Mouse (Mus musculus) forebrain, postnatal 0 days (tissue): ENCODE data around the gene Ebf1. TPM values are rescaled to one million over a fixed set of nuclear protein-coding genes. Genes with fewer than 3 reads are reported as not detected.

Experiments used
- ATAC-seq: fragments of 200-750 bp; cut with Nextera tagmentation; 2 replicates; pipeline ENCODE4 v1.8.0; 2017; ENCODE audit warnings: mild to moderate bottlenecking, moderate library complexity
- DNase-seq: peaks from one replicate; pipeline ENCODE4 v3.0.0-alpha.2; 2015
- H3K27ac ChIP-seq: fragments of 300-500 bp; sonication (generic); 2 replicates; pipeline ENCODE4 v1.5.1; 2014; ENCODE audit warnings: low read depth, mild to moderate bottlenecking, antibody characterized with exemption, low read length, moderate library complexity, mixed read lengths
- H3K27me3 ChIP-seq: fragments of 300-500 bp; sonication (generic); 2 replicates; pipeline ENCODE4 v1.6.1; 2014; ENCODE audit warnings: mild to moderate bottlenecking, low read length, mixed read lengths; ENCODE audit not compliant: insufficient read depth
- H3K36me3 ChIP-seq: fragments of 300-500 bp; sonication (generic); 2 replicates; pipeline ENCODE4 v1.6.1; 2014; ENCODE audit warnings: mild to moderate bottlenecking, moderate library complexity; ENCODE audit not compliant: insufficient read depth
- H3K4me1 ChIP-seq: fragments of 300-500 bp; sonication (generic); 2 replicates; pipeline ENCODE4 v1.6.1; 2014; ENCODE audit warnings: antibody characterized with exemption; ENCODE audit not compliant: insufficient read depth
- H3K4me2 ChIP-seq: fragments of 300-500 bp; sonication (generic); 2 replicates; pipeline ENCODE4 v1.6.1; 2014; ENCODE audit warnings: low read depth, mild to moderate bottlenecking, moderate library complexity
- H3K4me3 ChIP-seq: fragments of 300-500 bp; sonication (generic); 2 replicates; pipeline ENCODE4 v1.5.1; 2014; ENCODE audit warnings: low read depth, low read length, mixed read lengths
- H3K9ac ChIP-seq: fragments of 300-500 bp; sonication (generic); 2 replicates; pipeline ENCODE4 v1.6.1; 2014; ENCODE audit warnings: mild to moderate bottlenecking
- H3K9me3 ChIP-seq: fragments of 300-500 bp; sonication (generic); 2 replicates; pipeline ENCODE4 v1.6.1; 2016; ENCODE audit warnings: low read length
- CTCF ChIP-seq: sonication (generic); IDR thresholded peaks from 2 replicates; pipeline ENCODE4 v1.5.1; 2016; ENCODE audit warnings: antibody characterized with exemption, control low read depth, low read depth
- WGBS: fragments of 180-500 bp; shearing (Covaris S2); extraction: QIAGEN DNeasy Blood & Tissue Kit; methylation state at CpG from one replicate; pipeline ENCODE4 v1.1.7; 2014; 5-methylcytosine and 5-hydroxymethylcytosine counted together
- polyA plus RNA-seq: library from polyadenylated mRNA; unstranded; fragments of >200 nt; fragmentation: Nextera tagmentation; extraction: Ambion mirVana; gene quantifications from 2 replicates; pipeline ENCODE4 v1.2.1, GENCODE M21; 2015
- total RNA-seq: library from RNA; depleted of rRNA; stranded (reverse); fragments of >200 nt; gene quantifications from 2 replicates; pipeline ENCODE4 v1.2.3, GENCODE M21; 2014

The Ebf1 gene
- total and polyA plus RNA-seq, 2 experiments from 2014 or later = 12.9 to 20.6 TPM

GRCm38 (mm10) chr11:44923868-44924508, 306.9 kb downstream of the Ebf1 start:
- no peaks in the 10 kb centered on the region for H3K4me1 ChIP-seq
- no peak overlapping the region for H3K27ac ChIP-seq
- no peak for TF ChIP-seq CTCF
- H3K9me3 ChIP-seq = no peaks in the 10 kb centered on the region
- 82% methylated on average over 10 of the region's 10 CpGs for WGBS
- H3K9ac ChIP-seq = no peak overlapping the region
- H3K27me3 ChIP-seq = 0 out of 2 replicates have a peak, but pooled peaks cover 4% of the 10 kb centered on the region
- no peaks in the 10 kb centered on the region for H3K36me3 ChIP-seq
- no peak overlapping the region for H3K4me2 ChIP-seq
- DNase-seq (no peak), ATAC-seq (no peak)
- no peak overlapping the region for H3K4me3 ChIP-seq

GRCm38 (mm10) chr11:44924896-44925295, 307.8 kb downstream of the Ebf1 start:
- TF ChIP-seq CTCF = no peak
- DNase-seq = no peak
- ATAC-seq = no peak
- H3K36me3 ChIP-seq = no peaks in the 10 kb centered on the region
- no peak overlapping the region for H3K27ac ChIP-seq
- 48% methylated on average over 8 of the region's 8 CpGs for WGBS
- H3K4me2 ChIP-seq = no peak overlapping the region
- no peaks in the 10 kb centered on the region for H3K9me3 ChIP-seq
- H3K4me1 ChIP-seq = no peaks in the 10 kb centered on the region
- no peak overlapping the region for H3K9ac ChIP-seq
- no peak overlapping the region for H3K4me3 ChIP-seq
- H3K27me3 ChIP-seq = 0 out of 2 replicates have a peak, but pooled peaks cover 4% of the 10 kb centered on the region

GRCm38 (mm10) chr11:44925806-44926525, 308.8 kb downstream of the Ebf1 start:
- TF ChIP-seq CTCF = no peak
- Histone ChIP-seq H3K27me3 (0 out of 2 replicates have a peak, but pooled peaks cover 4% of the 10 kb centered on the region), H3K4me3 (no peak overlapping the region), H3K4me2 (no peak overlapping the region), H3K9ac (no peak overlapping the region), H3K9me3 (no peaks in the 10 kb centered on the region), H3K4me1 (no peaks in the 10 kb centered on the region), H3K27ac (no peak overlapping the region), H3K36me3 (no peaks in the 10 kb centered on the region)
- 41% methylated on average over 12 of the region's 12 CpGs for WGBS
- ATAC-seq (no peak), DNase-seq (no peak)

- no peaks in the 10 kb centered on the region for H3K9me3 ChIP-seq
- no peaks in the 10 kb centered on the region for H3K4me1 ChIP-seq
- no peak overlapping the region for H3K9ac ChIP-seq
- H3K27me3 ChIP-seq = 0 out of 2 replicates have a peak, but pooled peaks cover 4% of the 10 kb centered on the region
- 90% methylated on average over 6 of the region's 6 CpGs for WGBS
- DNase-seq (no peak), ATAC-seq (no peak)
- TF ChIP-seq CTCF = no peak
- no peak overlapping the region for H3K4me2 ChIP-seq
- H3K36me3 ChIP-seq = no peaks in the 10 kb centered on the region
- no peak overlapping the region for H3K27ac ChIP-seq
- no peak overlapping the region for H3K4me3 ChIP-seq
Observed at GRCm38 (mm10) chr11:44928403-44928802, 311.3 kb downstream of the Ebf1 start.

GRCm38 (mm10) chr11:44932942-44933483, 315.9 kb downstream of the Ebf1 start:
- Histone ChIP-seq H3K27ac (no peak overlapping the region), H3K9me3 (no peaks in the 10 kb centered on the region), H3K4me1 (no peaks in the 10 kb centered on the region), H3K36me3 (no peaks in the 10 kb centered on the region), H3K9ac (no peak overlapping the region), H3K4me3 (no peak overlapping the region), H3K27me3 (no peaks in the 10 kb centered on the region), H3K4me2 (no peak overlapping the region)
- DNase-seq (no peak), ATAC-seq (no peak)
- TF ChIP-seq CTCF = no peak
- WGBS = 78% methylated on average over 6 of the region's 6 CpGs

GRCm38 (mm10) chr11:44943781-44944180, 326.7 kb downstream of the Ebf1 start:
- Histone ChIP-seq H3K27me3 (no peaks in the 10 kb centered on the region), H3K4me3 (no peak overlapping the region), H3K27ac (no peak overlapping the region), H3K4me2 (no peak overlapping the region), H3K9ac (no peak overlapping the region), H3K4me1 (no peaks in the 10 kb centered on the region), H3K9me3 (no peaks in the 10 kb centered on the region), H3K36me3 (no peaks in the 10 kb centered on the region)
- DNase-seq (no peak), ATAC-seq (peak; percentile 38; the same call in 1 of the 2 replicates)
- no peak for TF ChIP-seq CTCF
- WGBS = 64% methylated on average over 4 of the region's 4 CpGs

GRCm38 (mm10) chr11:44944401-44944800, 327.3 kb downstream of the Ebf1 start:
- no peaks in the 10 kb centered on the region for H3K36me3 ChIP-seq
- no peak overlapping the region for H3K27ac ChIP-seq
- no peak overlapping the region for H3K4me2 ChIP-seq
- ATAC-seq (no peak), DNase-seq (no peak)
- 72% methylated on average over 2 of the region's 2 CpGs for WGBS
- no peaks in the 10 kb centered on the region for H3K4me1 ChIP-seq
- H3K4me3 ChIP-seq = no peak overlapping the region
- H3K9me3 ChIP-seq = no peaks in the 10 kb centered on the region
- H3K9ac ChIP-seq = no peak overlapping the region
- H3K27me3 ChIP-seq = no peaks in the 10 kb centered on the region
- no peak for TF ChIP-seq CTCF
